Mouse (Mus musculus) CH12.LX (cell line): ENCODE measurements around the gene Kcnj2. TPM values are rescaled to one million over a fixed set of nuclear protein-coding genes. Genes with fewer than 3 reads are reported as not detected.

Experiments used
- polyA plus RNA-seq: library from polyadenylated mRNA; unstranded; fragments of >175 nt; gene quantifications from 2 replicates; pipeline ENCODE4 v1.2.1, GENCODE M21; 2012; ENCODE audit warnings: low read depth; ENCODE audit not compliant: insufficient read length
- total RNA-seq, 2 experiments: library from RNA; depleted of rRNA; stranded (reverse); fragments of 300-350 nt in 1 of 2; fragments of >200 nt in 1 of 2; gene quantifications; 2 replicates each; pipeline ENCODE4 v1.2.3; 2012 to 2014

Kcnj2 gene
- total and polyA plus RNA-seq, 3 experiments: under 0.01 to 0.11 (median 0.09) TPM

Other genes starting within 250 kb of the Kcnj2 start
- not detected in 2 replicates for gene Kcnj16, start 98.1 kb upstream of the Kcnj2 start, total RNA-seq (2012; rRNA removed)
- gene Kcnj16, start 98.1 kb upstream of the Kcnj2 start, total RNA-seq (2014; rRNA removed): not detected in 2 replicates
- not detected in 2 replicates for gene Kcnj16, start 98.1 kb upstream of the Kcnj2 start, polyA plus RNA-seq